8 mouse cellular contexts compared by ENCODE assay signal in the genomic region with DNA sequence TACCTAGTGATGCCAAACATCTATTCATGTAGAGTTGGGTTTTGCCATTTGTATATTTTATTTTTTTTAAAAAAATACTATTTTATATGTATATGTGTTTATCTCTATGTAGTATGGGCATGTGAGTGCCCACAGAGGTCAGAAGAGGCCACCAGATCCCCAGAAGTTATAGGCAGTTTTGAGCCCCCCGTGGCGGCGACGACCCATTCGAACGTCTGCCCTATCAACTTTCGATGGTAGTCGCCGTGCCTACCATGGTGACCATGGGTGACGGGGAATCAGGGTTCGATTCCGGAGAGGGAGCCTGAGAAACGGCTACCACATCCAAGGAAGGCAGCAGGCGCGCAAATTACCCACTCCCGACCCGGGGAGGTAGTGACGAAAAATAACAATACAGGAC.
DNase-seq lines count a peak whose midpoint lies in the region; ATAC-seq and TF ChIP-seq lines count a peak whose summit lies in the region.
"Not testable (repeated sequence)": the region's sequence is repeated elsewhere in the genome, so short reads cannot be mapped to it uniquely, and the experiment has no call there.

No protein-coding gene starts in this region.

- H3K4me2 ChIP-seq in forebrain, postnatal 0 days (ENCODE audit: low read depth) = not testable (repeated sequence)

- not testable (repeated sequence) for H3K36me3 ChIP-seq in forebrain, postnatal 0 days (ENCODE audit: insufficient read depth)

- not testable (repeated sequence) for H3K4me3 ChIP-seq in forebrain, postnatal 0 days (ENCODE audit: low read depth, low read length)

- DNase-seq in Muller cell, postnatal 12 days (ENCODE audit: inconsistent ontology term) = peak; percentile 68
- peak; percentile 23 for DNase-seq in cerebellum, adult 11-12 months
- peak; percentile 43 for DNase-seq in forebrain, postnatal 0 days
- peak; percentile 83 for DNase-seq in heart, postnatal 4 days
- peak; percentile 75 to 88 for DNase-seq in left cerebral cortex, adult 18-20 months (ENCODE audit: low spot score in 2 of 2)
- peak; percentile 71 to 73 for DNase-seq in lung, postnatal 4 days
- peak; percentile 69 for DNase-seq in skeletal muscle tissue, adult 2 months (ENCODE audit: low read depth, low spot score)
- peak; percentile 94 for DNase-seq in urinary bladder, adult 2 months (ENCODE audit: low spot score)

- 89% methylated on average over 18 of the region's 18 CpGs for WGBS in forebrain, postnatal 0 days

- not testable (repeated sequence) for H3K27ac ChIP-seq in forebrain, postnatal 0 days (ENCODE audit: low read depth, low read length)

- H3K9ac ChIP-seq in forebrain, postnatal 0 days = not testable (repeated sequence)

- not testable (repeated sequence) for H3K27me3 ChIP-seq in forebrain, postnatal 0 days (ENCODE audit: insufficient read depth, low read length)

- H3K4me1 ChIP-seq in forebrain, postnatal 0 days (ENCODE audit: insufficient read depth) = not testable (repeated sequence)

- TF ChIP-seq CTCF in forebrain, postnatal 0 days (IDR thresholded peaks at IDR 0.05; ENCODE audit: low read depth) = not testable (repeated sequence)

- not testable (repeated sequence) for H3K9me3 ChIP-seq in forebrain, postnatal 0 days (ENCODE audit: low read length)

- ATAC-seq in forebrain, postnatal 0 days = not testable (repeated sequence)

Comparison
In these comparisons a context has a peak if more than half of its experiments do, and no peak if none do; other contexts are left out.
1. DNase-seq: peak in every context shown above with its lines; median percentile 94 in urinary bladder, adult 2 months; 83 in heart, postnatal 4 days; 82 in left cerebral cortex, adult 18-20 months; 72 in lung, postnatal 4 days; 69 in skeletal muscle tissue, adult 2 months; 68 in Muller cell, postnatal 12 days; 43 in forebrain, postnatal 0 days; 23 in cerebellum, adult 11-12 months.